Mouse (Mus musculus) urinary bladder, postnatal 36 days (tissue): ENCODE results near the gene Gm47955.
"Not testable (repeated sequence)": the region's sequence is repeated elsewhere in the genome, so short reads cannot be mapped to it uniquely, and the experiment has no call there.

Experiments
- DNase-seq, 2 experiments: peaks; one replicate each; pipeline ENCODE4 v3.0.0; 2022; ENCODE audit warnings: low spot score in 2 of 2, mixed read lengths in 1 of 2

Gene Gm47955

GRCm38 (mm10) chr1:82959870-82960385, at the start of gene Gm47955:
Gene Gm47955 (plus strand): TSS chr1:82960286.
- DNase-seq, result no peak

- DNase-seq, result peak in 1 of 2 experiments; percentile 5
Observed at GRCm38 (mm10) chr1:82913025-82913424, 47.1 kb upstream of the Gm47955 start, which contains the start of gene A030005L19Rik. Gene A030005L19Rik (plus strand): TSS chr1:82913325.

- DNase-seq, result not testable (repeated sequence)
Observed at GRCm38 (mm10) chr1:82913434-82913833, 46.7 kb upstream of the Gm47955 start.

GRCm38 (mm10) chr1:82924650-82925049, 35.4 kb upstream of the Gm47955 start, which contains the start of gene A030014E15Rik:
Gene A030014E15Rik (plus strand): TSS chr1:82924917.
- no peak for DNase-seq

- DNase-seq, result not testable (repeated sequence)
Observed at GRCm38 (mm10) chr1:82930558-82930957, 29.5 kb upstream of the Gm47955 start.

- DNase-seq, result not testable (repeated sequence)
Observed at GRCm38 (mm10) chr1:82931326-82931725, 28.8 kb upstream of the Gm47955 start, which contains the start of gene Gm6217. Gene Gm6217 (minus strand): TSS chr1:82931399.

- no peak for DNase-seq
Observed at GRCm38 (mm10) chr1:82938666-82939065, 21.4 kb upstream of the Gm47955 start.

- not testable (repeated sequence) for DNase-seq
Observed at GRCm38 (mm10) chr1:82942505-82942904, 17.6 kb upstream of the Gm47955 start.

GRCm38 (mm10) chr1:82943295-82943694, 16.8 kb upstream of the Gm47955 start, which contains the start of gene A030003K21Rik:
Gene A030003K21Rik (minus strand): TSS chr1:82943388.
- DNase-seq, result not testable (repeated sequence)

- not testable (repeated sequence) for DNase-seq
Observed at GRCm38 (mm10) chr1:82946029-82946428, 14.1 kb upstream of the Gm47955 start.

GRCm38 (mm10) chr1:82948601-82949000, 11.5 kb upstream of the Gm47955 start:
- no peak for DNase-seq

- DNase-seq, result not testable (repeated sequence)
Observed at GRCm38 (mm10) chr1:82955913-82956312, 4.2 kb upstream of the Gm47955 start, which contains the start of gene Gm7544. Gene Gm7544 (minus strand): TSS chr1:82956013.

GRCm38 (mm10) chr1:82966413-82966812, 6.3 kb downstream of the Gm47955 start:
- DNase-seq, result no peak

- peak in 1 of 2 experiments; percentile 9 for DNase-seq
Observed at GRCm38 (mm10) chr1:82972046-82972445, 12.0 kb downstream of the Gm47955 start.

- no peak for DNase-seq
Observed at GRCm38 (mm10) chr1:82973244-82973643, 13.2 kb downstream of the Gm47955 start.

GRCm38 (mm10) chr1:82973901-82974300, 13.8 kb downstream of the Gm47955 start:
- DNase-seq, result no peak

GRCm38 (mm10) chr1:82974342-82974741, 14.3 kb downstream of the Gm47955 start:
- no peak for DNase-seq

GRCm38 (mm10) chr1:82975750-82976149, 15.7 kb downstream of the Gm47955 start:
- no peak for DNase-seq

GRCm38 (mm10) chr1:82977840-82978239, 17.8 kb downstream of the Gm47955 start:
- no peak for DNase-seq

- no peak for DNase-seq
Observed at GRCm38 (mm10) chr1:82986738-82987137, 26.7 kb downstream of the Gm47955 start.

GRCm38 (mm10) chr1:82987530-82988198, 27.6 kb downstream of the Gm47955 start:
- DNase-seq, result no peak

GRCm38 (mm10) chr1:82991062-82991461, 31.0 kb downstream of the Gm47955 start:
- no peak for DNase-seq

- DNase-seq, result no peak
Observed at GRCm38 (mm10) chr1:82991596-82991995, 31.5 kb downstream of the Gm47955 start.
